Mouse (Mus musculus) adrenal gland, postnatal 4 days (tissue): Measurements from ENCODE around the gene Dgcr8. TPM values are rescaled to one million over a fixed set of nuclear protein-coding genes. Genes with fewer than 3 reads are reported as not detected.
"Not testable (repeated sequence)": the region's sequence is repeated elsewhere in the genome, so short reads cannot be mapped to it uniquely, and the experiment has no call there.

Experiments used
- DNase-seq, 2 experiments: peaks; one replicate each; pipeline ENCODE4 v3.0.0; 2021 to 2022; ENCODE audit warnings: low spot score in 2 of 2, mixed read lengths in 2 of 2
- long read RNA-seq, 2 experiments: library from polyadenylated mRNA; stranded (forward); transcript quantifications; one replicate each; pipeline ENCODE4 v2.0.0; 2021
- total RNA-seq, 2 experiments: library from RNA; stranded (reverse); gene quantifications; 2 replicates each; pipeline ENCODE4 v1.2.3; 2021

Gene Dgcr8
- 10 to 100 TPM; 49.7 to 58.4 TPM for total RNA-seq
- long read RNA-seq, experiment 1, full-length matches to known transcripts = 3 of 9 reads
- long read RNA-seq, experiment 1, partial matches to known transcripts = 2 of 9 reads
- long read RNA-seq, experiment 1, other reads (novel, unspliced or antisense) = 4 of 9 reads
- long read RNA-seq, experiment 2, full-length matches to known transcripts = 14 of 31 reads
- long read RNA-seq, experiment 2, partial matches to known transcripts = 7 of 31 reads
- long read RNA-seq, experiment 2, other reads (novel, unspliced or antisense) = 10 of 31 reads

DNA sequence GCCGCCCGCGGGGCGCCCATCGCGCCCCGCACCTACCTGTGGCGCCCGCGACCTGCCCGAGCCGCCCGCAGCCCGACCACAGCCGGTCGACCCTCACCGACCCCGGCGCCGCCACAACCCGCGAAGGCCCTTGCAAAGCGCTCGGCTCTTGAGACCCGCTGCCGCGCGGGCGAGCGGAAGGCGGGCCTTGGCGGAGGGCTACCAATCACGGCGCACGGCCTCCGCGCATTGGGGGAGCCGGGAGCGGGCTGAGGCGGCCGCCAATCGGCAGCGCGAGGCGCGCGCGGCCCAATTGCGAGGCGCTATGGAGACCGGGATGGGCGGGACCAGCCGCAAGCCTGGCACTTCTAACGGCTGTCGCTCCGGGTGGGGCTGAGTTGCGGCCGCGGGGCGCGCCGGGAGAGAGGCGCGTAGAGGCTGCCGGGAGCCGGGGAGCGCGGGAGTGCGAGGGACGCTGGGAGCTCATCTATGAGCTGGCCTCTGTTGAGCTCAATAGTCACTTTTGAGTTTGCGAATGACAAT lies at the start of gene Dgcr8:
TSS of gene Dgcr8 (minus strand) at position 180 of the 522 bp plus-strand sequence.
- peak; percentile 92 to 95 for DNase-seq

DNA sequence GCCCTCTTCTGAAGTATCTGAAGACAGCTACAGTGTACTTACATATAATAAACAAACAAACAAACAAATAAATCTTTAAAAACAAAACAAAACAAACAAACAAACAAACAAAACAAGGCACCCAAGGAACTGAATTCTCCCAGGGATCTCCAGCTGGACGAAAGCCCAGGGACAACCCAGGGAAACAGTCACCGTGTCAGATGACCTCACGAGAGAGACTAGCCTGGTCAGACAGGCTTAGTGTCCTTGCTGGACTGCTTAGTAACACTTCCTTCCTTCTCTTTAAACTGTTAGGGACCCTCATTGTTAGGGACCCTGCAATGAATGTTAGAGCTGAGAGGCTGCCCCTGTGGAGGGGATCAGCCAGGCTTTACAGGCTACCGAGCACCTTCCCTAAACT lies 48.2 kb upstream of the Dgcr8 start:
- DNase-seq = no peak

DNA sequence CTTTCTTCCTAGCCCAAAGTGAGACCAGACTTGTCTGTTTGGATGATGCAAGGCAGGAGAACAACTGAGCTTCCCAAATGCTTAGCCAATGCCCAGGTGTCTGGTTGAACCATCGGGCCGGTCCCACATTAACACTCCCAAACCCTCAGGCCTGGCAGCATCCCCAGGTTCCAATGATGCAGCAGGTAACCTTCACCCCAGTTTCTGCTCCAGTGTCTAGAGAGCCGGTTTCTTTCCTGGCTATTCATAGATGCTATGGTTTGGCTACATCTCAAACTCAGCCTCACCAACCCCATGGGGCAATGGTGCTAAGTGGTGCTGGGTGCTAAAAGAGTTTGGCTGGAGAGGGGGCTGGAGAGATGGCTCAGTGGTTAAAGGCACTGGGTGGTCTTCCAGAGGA lies 46.9 kb upstream of the Dgcr8 start:
- DNase-seq = no peak

DNA sequence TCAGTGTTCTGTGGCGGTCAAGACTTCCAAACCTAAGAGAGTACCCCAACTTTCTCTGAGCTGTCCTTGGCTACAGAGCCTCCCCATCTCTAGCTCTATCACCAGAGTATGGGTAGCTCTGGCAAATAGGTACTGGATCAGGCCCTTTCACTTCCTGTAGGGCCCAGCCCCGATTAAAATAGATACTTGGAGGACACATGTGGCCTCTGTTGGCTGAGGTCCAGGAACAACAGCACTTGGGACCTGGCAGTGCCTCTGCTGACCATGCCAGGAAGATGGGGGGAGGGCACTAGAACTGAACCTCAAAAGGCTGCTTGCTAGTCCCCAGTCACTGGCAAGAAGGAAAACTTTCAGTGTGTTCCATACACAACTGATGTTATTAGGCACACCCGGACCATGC lies 44.9 kb upstream of the Dgcr8 start:
- no peak for DNase-seq

DNA sequence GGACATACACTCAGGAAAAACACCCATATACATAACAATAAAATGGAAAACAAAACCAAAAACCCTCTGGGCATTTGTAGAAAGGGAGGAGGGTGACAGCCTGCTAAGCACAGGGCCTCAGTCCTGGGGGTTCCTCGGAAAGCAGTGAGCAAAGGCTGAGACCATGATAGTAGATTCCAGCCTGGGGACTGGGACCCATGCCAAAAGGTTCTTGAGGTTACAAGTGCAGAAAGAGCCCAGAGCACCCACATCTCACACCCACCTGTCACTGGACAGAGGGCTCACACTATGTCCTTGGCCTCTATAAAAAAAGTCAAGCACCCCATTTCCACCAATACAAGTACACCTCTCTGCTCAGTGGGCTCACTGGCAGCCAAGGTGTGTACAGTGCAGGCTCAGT lies 39.5 kb upstream of the Dgcr8 start:
- no peak for DNase-seq

DNA sequence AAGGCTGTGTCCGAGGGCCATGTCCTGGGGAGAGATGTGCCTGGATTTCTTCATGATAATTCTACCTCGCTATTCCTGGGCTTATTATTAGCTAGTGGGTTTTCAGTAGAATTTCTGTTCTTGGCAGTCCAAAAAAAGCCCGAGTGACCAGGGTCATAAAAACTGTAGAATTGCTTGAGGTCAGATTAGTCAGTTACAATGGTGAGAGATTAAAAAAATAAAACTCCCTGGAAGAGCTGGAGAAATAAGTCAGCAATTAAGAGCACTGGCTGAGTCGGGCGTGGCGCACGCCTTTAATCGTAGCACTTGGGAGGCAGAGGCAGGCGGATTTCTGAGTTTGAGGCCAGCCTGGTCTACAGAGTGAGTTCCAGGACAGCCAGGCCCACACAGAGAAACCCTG lies 38.9 kb upstream of the Dgcr8 start:
- no peak for DNase-seq

DNA sequence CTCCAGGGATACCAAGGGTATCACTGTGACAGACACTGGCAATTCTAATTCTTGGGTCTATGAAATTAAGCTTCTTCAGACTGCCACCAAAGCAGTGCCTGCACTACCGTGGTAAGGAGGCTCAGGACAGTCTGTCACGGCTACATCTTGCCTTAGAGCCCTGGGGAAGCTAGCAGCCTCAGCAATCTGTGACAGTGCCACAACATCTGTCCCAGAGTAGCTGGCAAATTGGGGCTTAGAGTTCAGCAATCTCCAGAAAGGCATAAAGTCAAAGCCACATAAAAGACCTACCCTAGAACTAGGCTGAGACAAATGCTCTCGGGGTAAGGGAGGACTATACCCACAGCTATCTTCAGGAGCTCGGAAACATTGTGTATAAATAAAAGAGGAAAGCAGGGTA lies 36.7 kb upstream of the Dgcr8 start:
- no peak for DNase-seq

DNA sequence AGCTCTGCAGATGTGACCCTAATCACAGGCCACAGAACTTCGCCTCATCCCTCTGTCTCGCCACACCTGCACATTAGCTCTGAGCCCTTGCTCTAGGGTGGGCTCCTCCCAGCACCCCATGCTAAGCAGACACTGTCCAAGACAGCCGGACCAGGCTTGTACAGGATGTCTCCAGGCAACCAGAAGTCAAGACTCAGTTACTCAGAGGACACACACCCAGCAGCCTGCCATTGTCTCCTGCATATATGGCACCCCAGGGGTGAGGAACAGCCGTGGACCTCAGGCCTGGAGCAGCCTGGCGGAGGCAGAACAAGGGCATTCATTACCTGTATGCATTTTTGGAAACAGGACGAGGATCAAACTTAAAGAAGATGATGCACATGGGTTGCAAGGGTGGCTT lies 35.0 kb upstream of the Dgcr8 start:
- DNase-seq = no peak

DNA sequence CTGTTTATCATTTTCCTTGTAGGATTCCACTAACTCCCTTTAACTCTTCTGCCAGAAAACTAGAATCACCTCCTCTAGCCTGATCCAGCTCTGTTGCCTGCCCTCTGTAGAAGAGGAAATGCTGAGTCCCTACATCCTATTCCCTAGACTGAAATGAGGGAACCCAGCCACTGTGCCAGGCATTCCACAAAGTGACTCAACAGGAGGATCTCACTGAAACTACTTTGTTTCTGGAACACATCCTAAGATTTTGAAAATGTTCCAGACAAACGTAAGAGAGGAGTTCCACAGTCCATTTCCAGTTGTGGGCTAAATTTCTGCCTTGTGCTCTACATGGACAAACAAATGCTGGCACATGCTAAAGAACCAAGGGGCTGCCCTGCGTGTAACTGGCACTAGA lies 34.4 kb upstream of the Dgcr8 start:
- DNase-seq = no peak

DNA sequence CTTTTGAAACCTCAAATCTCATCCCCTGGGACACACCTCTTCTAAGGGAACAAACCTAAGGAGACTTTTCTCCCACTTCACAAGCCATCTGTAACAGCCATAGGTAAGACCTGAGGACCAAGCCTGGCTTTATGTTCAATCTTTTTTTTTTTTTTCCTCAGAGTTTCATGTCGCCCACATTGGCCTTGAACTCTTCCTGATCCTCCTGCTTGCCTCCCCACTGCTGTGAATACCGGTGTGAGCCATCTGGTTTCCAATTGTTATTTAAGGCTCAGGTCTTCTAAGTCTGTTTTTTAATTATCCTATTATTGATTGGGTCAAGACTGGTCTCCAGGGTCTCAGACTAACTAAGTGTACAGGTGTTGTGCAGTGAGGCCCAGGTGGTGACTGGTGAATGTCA lies 32.4 kb upstream of the Dgcr8 start:
- DNase-seq = no peak

DNA sequence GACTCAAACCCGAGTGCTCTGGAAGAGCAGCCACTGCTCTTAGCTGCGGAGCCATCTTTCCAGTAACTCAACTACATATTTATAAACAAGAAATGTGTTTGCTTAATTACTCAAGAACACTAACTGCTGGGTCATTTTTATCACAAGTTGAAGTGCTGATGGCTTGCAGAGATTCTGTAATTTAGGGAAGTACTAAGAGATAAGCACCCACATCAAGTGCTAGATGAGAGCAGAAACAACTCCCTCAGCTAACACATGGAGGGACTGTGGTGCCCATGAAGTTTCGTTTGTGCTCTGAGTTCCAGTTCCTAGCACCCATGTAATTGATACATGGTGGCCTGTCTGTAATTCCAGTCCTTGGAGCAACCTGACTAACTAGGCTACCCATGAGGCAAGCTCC lies 29.9 kb upstream of the Dgcr8 start:
- no peak for DNase-seq

DNA sequence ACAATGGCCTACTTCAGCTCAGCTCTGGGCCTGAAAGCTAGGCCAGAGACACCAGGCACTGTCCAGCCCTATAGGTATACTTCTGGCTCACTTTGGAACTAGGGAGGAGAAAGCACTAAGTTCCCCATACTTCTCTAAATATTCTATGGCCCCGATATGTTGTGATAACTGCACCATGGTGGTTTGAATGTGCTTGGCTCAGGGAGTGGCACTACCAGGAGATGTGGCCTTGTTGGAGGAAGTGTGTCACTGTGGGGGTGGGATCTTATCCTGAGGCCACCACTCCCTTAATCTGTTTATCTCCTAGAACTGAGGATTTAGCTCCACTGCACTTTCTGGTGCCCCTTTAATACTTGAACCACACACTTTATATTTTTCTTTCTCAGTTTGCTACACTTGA lies 19.1 kb upstream of the Dgcr8 start:
- no peak for DNase-seq

DNA sequence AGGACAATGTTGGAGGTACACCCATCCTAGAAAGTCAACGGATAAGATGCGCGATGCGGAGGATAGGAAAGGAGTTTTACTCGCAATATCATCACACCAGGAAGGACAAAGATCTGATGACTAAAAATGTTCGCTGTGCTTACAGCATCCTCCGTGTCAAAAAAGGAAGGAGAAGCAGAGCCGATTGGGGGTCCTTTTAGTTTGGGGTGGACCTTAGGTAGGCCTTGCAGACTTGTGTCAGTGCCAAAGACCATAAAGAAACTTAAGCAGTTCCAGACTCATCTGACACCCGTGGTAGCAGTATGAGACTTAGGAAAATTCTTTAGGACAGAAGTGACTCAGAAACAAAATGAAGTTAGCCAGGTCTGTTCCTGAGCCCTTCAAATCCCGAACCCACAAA lies 568 bp upstream of the Dgcr8 start:
- DNase-seq = not testable (repeated sequence)

DNA sequence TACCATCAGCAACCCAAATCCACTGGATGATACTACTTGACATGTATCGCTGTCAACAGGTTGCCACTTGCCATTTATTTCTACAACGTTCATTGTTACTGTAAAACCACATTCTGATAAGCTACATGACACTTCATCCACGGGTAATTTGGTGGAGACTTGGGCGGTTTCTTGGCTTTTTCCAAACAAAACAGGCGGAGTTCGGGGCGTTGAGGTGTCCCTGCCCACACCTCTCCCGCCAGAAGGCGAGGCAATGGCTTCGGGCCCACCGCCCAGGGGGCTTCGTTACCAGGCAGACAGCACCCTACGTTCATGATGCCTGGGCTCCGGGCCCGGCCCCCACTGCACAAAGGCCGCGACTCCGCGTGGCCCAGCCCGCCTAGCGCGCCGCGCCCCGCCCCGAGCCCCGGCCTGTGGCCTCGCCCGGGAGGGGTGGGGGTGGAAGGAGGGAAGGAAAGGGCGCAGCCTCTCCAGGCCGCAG lies 425 bp downstream of the Dgcr8 start:
- DNase-seq = peak in 1 of 2 experiments; percentile 64

DNA sequence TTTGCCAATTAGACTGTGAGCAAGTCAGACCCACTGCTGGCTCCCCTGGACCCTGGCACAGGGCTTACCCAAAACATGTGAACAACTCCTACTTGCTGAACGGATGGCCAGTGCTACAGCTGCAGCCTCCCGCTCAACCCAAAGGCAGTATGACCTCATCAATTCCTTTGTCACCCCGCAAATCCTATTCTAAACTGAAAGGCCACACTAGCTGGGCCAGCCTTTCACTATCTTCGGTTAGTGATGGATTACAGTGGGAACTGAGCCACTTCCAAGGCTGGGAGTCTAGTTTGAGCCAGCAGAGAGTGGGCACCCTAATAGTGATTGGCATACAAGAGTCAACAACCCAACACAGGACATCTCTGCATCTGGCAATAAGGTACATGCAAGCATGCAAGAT lies 880 bp downstream of the Dgcr8 start:
- DNase-seq = no peak

DNA sequence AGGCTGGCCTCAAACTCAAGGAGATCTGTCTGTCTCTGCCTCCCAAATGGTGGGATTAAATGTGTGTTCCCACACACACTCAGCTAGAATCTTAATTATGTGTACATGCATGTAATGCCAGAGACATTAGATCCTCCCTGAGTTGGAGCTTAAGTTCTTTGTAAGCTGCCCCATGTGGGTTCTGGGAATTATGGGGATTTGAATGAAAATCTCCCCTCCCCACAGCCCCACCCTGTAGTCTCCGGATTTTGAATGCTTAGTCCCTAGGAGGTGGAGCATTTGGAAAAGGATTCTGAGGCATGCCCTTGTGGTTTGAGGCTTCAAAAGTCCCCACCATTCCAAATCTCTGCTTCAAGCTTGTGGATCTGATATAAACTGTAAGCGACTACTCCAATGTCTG lies 13.9 kb downstream of the Dgcr8 start:
- DNase-seq = no peak

DNA sequence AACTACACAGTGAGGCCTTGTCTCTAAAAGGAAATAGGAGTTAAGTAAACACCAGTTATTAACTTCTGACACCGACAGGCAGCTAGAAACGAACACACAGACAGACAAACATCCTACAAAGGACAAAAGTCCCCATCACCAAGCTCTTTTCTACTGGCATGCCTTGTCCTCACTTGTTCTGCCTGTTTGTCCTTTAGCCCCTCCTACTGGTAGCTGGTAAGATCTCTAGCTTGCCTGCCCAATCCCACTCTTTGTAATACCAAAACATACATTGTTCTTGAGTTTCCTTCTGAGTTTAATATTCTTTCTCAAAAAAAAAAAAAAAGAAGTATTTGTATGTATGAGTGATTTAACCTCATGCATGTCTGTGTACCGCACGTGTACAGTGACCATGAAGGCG lies 20.9 kb downstream of the Dgcr8 start:
- DNase-seq = no peak

DNA sequence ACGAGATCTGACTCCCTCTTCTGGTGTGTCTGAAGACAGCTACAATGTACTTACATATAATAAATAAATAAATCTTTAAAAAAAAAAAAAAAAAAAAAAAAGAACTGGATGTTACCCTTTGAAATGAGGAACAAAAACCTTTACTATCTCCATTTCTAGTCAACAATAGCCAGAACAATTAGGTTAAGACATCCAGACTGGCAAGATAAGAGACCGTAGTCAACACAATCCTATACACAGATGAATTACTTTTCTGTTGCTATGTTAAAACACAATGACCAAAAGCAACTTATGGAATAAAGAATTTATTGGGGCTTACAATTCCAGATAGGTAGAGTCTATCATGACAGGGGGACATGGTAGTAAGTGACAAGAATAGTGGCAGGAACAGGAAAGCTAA lies 24.0 kb downstream of the Dgcr8 start:
- DNase-seq = no peak

DNA sequence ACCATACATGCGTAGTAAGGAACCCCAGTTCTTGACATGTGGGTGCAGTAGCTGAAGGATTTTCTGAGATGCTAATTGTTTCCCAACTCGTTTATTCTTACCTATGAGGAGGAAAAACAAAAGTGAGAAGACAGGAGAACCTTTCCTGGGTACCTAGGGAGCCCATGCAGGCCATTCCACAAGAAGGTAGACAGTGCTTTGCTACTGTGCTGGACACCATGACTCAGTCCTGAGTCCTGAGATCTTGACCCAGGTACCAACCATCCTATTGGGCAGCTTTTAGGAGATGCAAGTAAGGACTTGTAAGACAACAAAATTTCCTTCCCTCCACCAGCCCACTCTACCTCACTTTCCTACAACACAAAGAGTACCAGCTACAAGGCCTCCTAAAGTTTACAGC lies 30.8 kb downstream of the Dgcr8 start, which contains the start of gene Gm49776:
TSS of gene Gm49776 (minus strand) at position 101 of the 400 bp plus-strand sequence.
- no peak for DNase-seq

DNA sequence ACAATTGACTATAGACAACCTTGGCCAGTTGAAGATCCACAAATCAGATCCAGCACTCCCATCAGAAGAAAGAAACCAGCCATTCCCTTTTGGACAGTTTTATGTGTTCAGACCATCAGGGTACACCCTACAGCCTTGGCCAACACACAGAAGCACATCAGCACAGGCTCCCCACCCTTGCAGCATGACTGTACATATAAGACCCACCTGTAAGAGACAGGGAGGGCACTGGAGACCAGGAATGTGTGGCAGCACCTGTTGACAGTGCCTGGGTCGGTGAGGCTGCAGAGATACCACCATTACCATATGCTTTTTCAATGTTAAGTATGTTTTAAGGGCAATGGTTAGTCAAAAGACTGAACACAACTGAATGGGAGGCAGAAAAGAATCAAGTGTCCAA lies 35.2 kb downstream of the Dgcr8 start:
- DNase-seq = no peak

DNA sequence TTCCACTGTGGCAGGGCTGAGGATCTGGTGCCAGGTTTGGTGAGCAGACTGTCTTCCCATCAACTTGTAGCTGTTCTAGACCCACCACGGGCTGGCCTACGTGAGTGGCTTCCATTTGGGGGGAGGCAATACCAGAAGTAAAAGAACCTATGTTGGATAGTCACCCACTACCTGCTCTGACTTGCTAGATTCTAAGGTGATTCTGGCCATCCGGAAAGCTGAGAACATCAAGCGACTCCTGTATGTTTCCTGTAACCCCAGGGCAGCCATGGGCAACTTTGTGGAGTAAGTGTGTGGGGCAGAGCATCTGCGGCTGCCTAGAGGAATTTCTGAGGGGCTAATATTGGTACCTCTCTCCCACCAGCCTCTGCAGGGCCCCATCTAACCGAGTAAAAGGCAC lies 36.3 kb downstream of the Dgcr8 start:
- DNase-seq = no peak

DNA sequence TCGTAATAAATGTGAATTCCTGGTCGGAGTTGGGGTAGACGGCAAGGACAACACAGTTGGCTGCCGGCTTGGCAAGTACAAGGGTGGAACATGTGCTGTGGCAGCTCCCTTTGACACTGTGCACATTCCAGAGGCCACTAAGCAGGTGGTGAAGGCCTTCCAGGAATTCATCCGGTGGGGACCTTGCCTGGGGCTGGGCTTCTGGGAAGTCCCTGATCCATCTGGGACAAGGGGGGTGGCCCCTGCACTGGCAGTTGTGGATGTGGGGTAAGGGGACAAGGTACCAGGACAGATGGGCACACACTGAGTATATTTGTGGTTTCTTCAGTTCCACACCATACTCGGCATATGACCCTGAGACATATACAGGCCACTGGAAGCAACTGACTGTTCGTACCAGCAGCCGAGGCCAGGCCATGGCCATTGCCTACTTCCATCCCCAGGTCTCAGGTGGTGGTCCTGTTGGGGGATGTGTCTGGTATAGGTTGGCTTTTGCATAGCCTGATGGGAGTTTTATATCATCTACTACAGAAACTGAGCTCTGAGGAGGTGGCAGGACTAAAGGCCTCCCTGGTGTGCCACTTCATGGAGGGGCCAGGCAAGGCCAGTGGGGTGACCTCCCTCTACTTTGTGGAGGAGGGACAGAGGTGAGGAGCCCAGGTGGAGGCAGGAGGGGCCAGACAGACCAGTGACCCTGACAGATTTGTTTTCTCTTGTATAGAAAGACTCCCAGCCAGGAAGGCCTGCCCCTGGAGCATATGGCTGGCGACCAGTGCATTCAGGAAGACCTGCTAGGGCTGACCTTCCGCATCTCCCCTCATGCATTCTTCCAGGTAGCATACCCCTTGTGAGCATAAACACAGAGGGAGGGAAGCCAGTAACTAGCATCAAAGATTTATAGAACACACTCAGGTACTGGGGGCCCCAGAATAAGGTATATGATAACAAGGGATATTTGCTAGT lies 37.9 kb downstream of the Dgcr8 start:
- DNase-seq = no peak
